Mouse (Mus musculus) hindbrain, postnatal 0 days (tissue): ENCODE measurements around the gene Plbd1. TPM values are rescaled to one million over a fixed set of nuclear protein-coding genes. Genes with fewer than 3 reads are reported as not detected.

Experiments used
- ATAC-seq: fragments of 200-750 bp; cut with Nextera tagmentation; 2 replicates; pipeline ENCODE4 v1.8.0; 2017; ENCODE audit warnings: mild to moderate bottlenecking, moderate TSS enrichment, moderate library complexity
- DNase-seq: peaks from one replicate; pipeline ENCODE4 v3.0.0-alpha.2; 2015; ENCODE audit warnings: low spot score
- H3K27ac ChIP-seq: fragments of 300-500 bp; sonication (generic); 2 replicates; pipeline ENCODE4 v1.5.1; 2014; ENCODE audit warnings: mild to moderate bottlenecking
- H3K27me3 ChIP-seq: fragments of 300-500 bp; sonication (generic); 2 replicates; pipeline ENCODE4 v1.6.1; 2014; ENCODE audit warnings: low read length, mixed read lengths; ENCODE audit not compliant: insufficient read depth
- H3K36me3 ChIP-seq: fragments of 300-500 bp; sonication (generic); 2 replicates; pipeline ENCODE4 v1.6.1; 2014; ENCODE audit warnings: low read length, mixed read lengths; ENCODE audit not compliant: insufficient read depth
- H3K4me1 ChIP-seq: fragments of 300-500 bp; sonication (generic); 2 replicates; pipeline ENCODE4 v1.6.1; 2014; ENCODE audit warnings: antibody characterized with exemption, low read length, mixed read lengths; ENCODE audit not compliant: insufficient read depth
- H3K4me2 ChIP-seq: fragments of 300-500 bp; sonication (generic); 2 replicates; pipeline ENCODE4 v1.6.1; 2014; ENCODE audit warnings: low read depth, mild to moderate bottlenecking, low read length, moderate library complexity, mixed read lengths
- H3K4me3 ChIP-seq: fragments of 300-500 bp; sonication (generic); 2 replicates; pipeline ENCODE4 v1.5.1; 2014; ENCODE audit warnings: low read length
- H3K9ac ChIP-seq: fragments of 300-500 bp; sonication (generic); replicated peaks from 2 replicates; pipeline ENCODE4 v1.6.1; 2014; ENCODE audit warnings: mild to moderate bottlenecking, low read length, moderate library complexity, mixed read lengths
- H3K9me3 ChIP-seq: fragments of 300-500 bp; sonication (generic); 2 replicates; pipeline ENCODE4 v1.6.1; 2016; ENCODE audit warnings: low read length, mixed read lengths
- CTCF ChIP-seq: IDR thresholded peaks from 2 replicates; pipeline ENCODE4 v1.5.1; 2016; ENCODE audit warnings: antibody characterized with exemption, control low read depth, low read depth
- WGBS: fragments of 180-500 bp; shearing (Covaris S2); extraction: QIAGEN DNeasy Blood & Tissue Kit; methylation state at CpG from one replicate; pipeline ENCODE4 v1.1.7; 2014; 5-methylcytosine and 5-hydroxymethylcytosine counted together
- polyA plus RNA-seq: library from polyadenylated mRNA; unstranded; fragments of >200 nt; fragmentation: Nextera tagmentation; extraction: Ambion mirVana; gene quantifications from 2 replicates; pipeline ENCODE4 v1.2.1, GENCODE M21; 2015
- total RNA-seq: library from RNA; depleted of rRNA; stranded (reverse); fragments of >200 nt; gene quantifications from 2 replicates; pipeline ENCODE4 v1.2.3, GENCODE M21; 2014; rRNA removed

Plbd1 gene
- total and polyA plus RNA-seq, 2 experiments from 2014 or later: 1.3 TPM; not detected in 1

- ATAC-seq (no peak), DNase-seq (no peak)
- no peak overlapping the region for H3K4me2 ChIP-seq
- no peak overlapping the region for H3K4me3 ChIP-seq
- no peaks in the 10 kb centered on the region for H3K4me1 ChIP-seq
- no peak overlapping the region for H3K9ac ChIP-seq
- TF ChIP-seq CTCF: no peak
- no peak overlapping the region for H3K27ac ChIP-seq
- H3K27me3 ChIP-seq: no peaks in the 10 kb centered on the region
- H3K36me3 ChIP-seq: peaks cover 36% of the 10 kb centered on the region
- WGBS: 73% methylated on average over 4 of the region's 4 CpGs
- H3K9me3 ChIP-seq: no peaks in the 10 kb centered on the region
These were observed 71.0 kb downstream of the Plbd1 start for GRCm38 (mm10) chr6:136590739-136591138.

- 82% methylated on average over 5 of the region's 5 CpGs for WGBS
These were observed 95.7 kb downstream of the Plbd1 start for GRCm38 (mm10) chr6:136566002-136566401.

More at GRCm38 (mm10) chr6:136566002-136566401, 95.7 kb downstream of the Plbd1 start:
- H3K9ac ChIP-seq: no peak overlapping the region
- ATAC-seq (no peak), DNase-seq (no peak)
- no peak for TF ChIP-seq CTCF
- no peak overlapping the region for H3K4me3 ChIP-seq
- peaks cover 4% of the 10 kb centered on the region; the same call in 1 of the 2 replicates for H3K9me3 ChIP-seq
- H3K4me1 ChIP-seq: no peaks in the 10 kb centered on the region
- H3K4me2 ChIP-seq: no peak overlapping the region
- peaks cover 49% of the 10 kb centered on the region for H3K36me3 ChIP-seq
- no peak overlapping the region for H3K27ac ChIP-seq
- no peaks in the 10 kb centered on the region for H3K27me3 ChIP-seq

Other genes with a start within 250 kb of the Plbd1 start
- gene E330021D16Rik, start 246.4 kb downstream of the Plbd1 start, total RNA-seq: not detected in 2 replicates
- not detected in 2 replicates for gene E330021D16Rik, start 246.4 kb downstream of the Plbd1 start, polyA plus RNA-seq
- 39.4 and 42.8 TPM in 2 replicates for gene Atf7ip, start 155.8 kb downstream of the Plbd1 start, total RNA-seq
- 22.9 and 25.6 TPM in 2 replicates for gene Atf7ip, start 155.8 kb downstream of the Plbd1 start, polyA plus RNA-seq
- gene Gucy2c, start 119.8 kb upstream of the Plbd1 start, total RNA-seq: 0.50 and 0.52 TPM in 2 replicates
- 0.28 and 0.45 TPM in 2 replicates for gene Gucy2c, start 119.8 kb upstream of the Plbd1 start, polyA plus RNA-seq
- 80.5 and 164 TPM in 2 replicates for gene Hist4h4, start 142.5 kb upstream of the Plbd1 start, total RNA-seq
- 0.39 and 0.47 TPM in 2 replicates for gene Hist4h4, start 142.5 kb upstream of the Plbd1 start, polyA plus RNA-seq
- 36.8 and 42.0 TPM in 2 replicates for gene H2afj, start 146.3 kb upstream of the Plbd1 start, total RNA-seq
- gene H2afj, start 146.3 kb upstream of the Plbd1 start, polyA plus RNA-seq: 116 and 119 TPM in 2 replicates
- 0.50 and 1.2 TPM in 2 replicates for gene BC049715, start 165.7 kb upstream of the Plbd1 start, total RNA-seq
- gene BC049715, start 165.7 kb upstream of the Plbd1 start, polyA plus RNA-seq: 2.8 and 4.2 TPM in 2 replicates
- 37.1 and 39.4 TPM in 2 replicates for gene Wbp11, start 166.3 kb upstream of the Plbd1 start, total RNA-seq
- 78.1 and 81.2 TPM in 2 replicates for gene Wbp11, start 166.3 kb upstream of the Plbd1 start, polyA plus RNA-seq
- gene Smco3, start 173.5 kb upstream of the Plbd1 start, total RNA-seq: 1.8 TPM in 2 replicates
- 0.56 and 1.3 TPM in 2 replicates for gene Smco3, start 173.5 kb upstream of the Plbd1 start, polyA plus RNA-seq
- 0.37 and 0.43 TPM in 2 replicates for gene Art4, start 195.8 kb upstream of the Plbd1 start, total RNA-seq
- gene Art4, start 195.8 kb upstream of the Plbd1 start, polyA plus RNA-seq: 0.25 and 0.34 TPM in 2 replicates
- 23.6 and 34.6 TPM in 2 replicates for gene Mgp, start 213.9 kb upstream of the Plbd1 start, total RNA-seq
- gene Mgp, start 213.9 kb upstream of the Plbd1 start, polyA plus RNA-seq: 74.4 and 81.8 TPM in 2 replicates